Mouse (Mus musculus) midbrain, embryonic 13.5 days (tissue): ENCODE data around the gene Gm6588. TPM values are rescaled to one million over a fixed set of nuclear protein-coding genes. Genes with fewer than 3 reads are reported as not detected.

ENCODE experiments used
- ATAC-seq: fragments of 200-750 bp; cut with Nextera tagmentation; 2 replicates; pipeline ENCODE4 v1.8.0; 2017; ENCODE audit warnings: mild to moderate bottlenecking, moderate TSS enrichment, moderate library complexity
- H3K27ac ChIP-seq: fragments of 300-500 bp; sonication (generic); 2 replicates; pipeline ENCODE4 v1.5.1; 2015; ENCODE audit warnings: inconsistent platforms, mild to moderate bottlenecking, moderate library complexity
- H3K27me3 ChIP-seq: fragments of 300-500 bp; sonication (generic); 2 replicates; pipeline ENCODE4 v1.6.1; 2015; ENCODE audit warnings: mild to moderate bottlenecking, inconsistent platforms
- H3K36me3 ChIP-seq: fragments of 300-500 bp; sonication (generic); 2 replicates; pipeline ENCODE4 v1.6.1; 2015; ENCODE audit warnings: mild to moderate bottlenecking, inconsistent platforms
- H3K4me1 ChIP-seq: fragments of 300-500 bp; sonication (generic); replicated peaks from 2 replicates; pipeline ENCODE4 v1.6.1; 2015; ENCODE audit warnings: inconsistent platforms
- H3K4me2 ChIP-seq: fragments of 300-500 bp; sonication (generic); replicated peaks from 2 replicates; pipeline ENCODE4 v1.6.1; 2015; ENCODE audit warnings: moderate library complexity, mild to moderate bottlenecking, inconsistent platforms
- H3K4me3 ChIP-seq: fragments of 300-500 bp; sonication (generic); replicated peaks from 2 replicates; pipeline ENCODE4 v1.5.1; 2015; ENCODE audit warnings: mild to moderate bottlenecking, inconsistent platforms
- H3K9ac ChIP-seq: fragments of 300-500 bp; sonication (generic); replicated peaks from 2 replicates; pipeline ENCODE4 v1.6.1; 2015; ENCODE audit warnings: mild to moderate bottlenecking, inconsistent platforms
- H3K9me3 ChIP-seq: fragments of 300-500 bp; sonication (generic); 2 replicates; pipeline ENCODE4 v1.6.1; 2016; ENCODE audit warnings: mild to moderate bottlenecking, inconsistent platforms
- WGBS: fragments of 180-500 bp; shearing (Covaris S2); methylation state at CpG from one replicate; pipeline ENCODE4 v1.1.7; 2015; 5-methylcytosine and 5-hydroxymethylcytosine counted together
- polyA plus RNA-seq: library from polyadenylated mRNA; unstranded; fragments of >200 nt; fragmentation: Nextera tagmentation; extraction: Ambion mirVana; gene quantifications from 2 replicates; pipeline ENCODE4 v1.2.1, GENCODE M21; 2015

The Gm6588 gene
- polyA plus RNA-seq, 1 experiment from 2014 or later, result 1.5 TPM

DNA sequence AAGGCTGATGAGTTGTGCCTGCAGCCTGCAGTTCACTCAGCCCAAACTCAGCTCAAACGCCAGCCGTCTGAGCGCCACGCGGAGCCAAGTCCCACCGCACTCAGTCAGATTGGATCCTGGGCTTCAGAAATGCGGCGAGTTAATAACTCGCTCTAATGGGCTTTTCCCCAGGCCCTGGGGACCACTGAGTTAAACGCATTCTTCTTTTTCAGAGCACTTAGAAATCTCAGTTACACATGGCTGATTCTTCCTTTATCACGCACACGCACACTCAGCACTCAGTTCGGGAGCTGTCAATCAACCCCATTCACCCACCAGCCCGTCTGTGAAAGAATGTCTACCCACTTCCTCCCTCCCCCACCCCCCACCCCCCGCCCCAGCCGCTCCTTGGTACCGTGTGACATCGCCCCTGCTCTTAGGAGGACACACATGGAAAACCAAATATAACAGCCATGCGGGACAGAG is 32.8 kb downstream of the Gm6588 start:
- Histone ChIP-seq H3K27ac (peak overlapping the region; percentile 79), H3K9me3 (no peaks in the 10 kb centered on the region), H3K36me3 (no peaks in the 10 kb centered on the region), H3K4me3 (no peak overlapping the region), H3K27me3 (peaks cover 6% of the 10 kb centered on the region; the same call in 1 of the 2 replicates), H3K9ac (0 out of 2 replicates have a peak overlapping the region, but pooled peaks have one; percentile 11), H3K4me1 (peaks cover 68% of the 10 kb centered on the region), H3K4me2 (peak overlapping the region; percentile 36)
- ATAC-seq, result peak; percentile 82
- 5% methylated on average over 19 of the region's 19 CpGs for WGBS

DNA sequence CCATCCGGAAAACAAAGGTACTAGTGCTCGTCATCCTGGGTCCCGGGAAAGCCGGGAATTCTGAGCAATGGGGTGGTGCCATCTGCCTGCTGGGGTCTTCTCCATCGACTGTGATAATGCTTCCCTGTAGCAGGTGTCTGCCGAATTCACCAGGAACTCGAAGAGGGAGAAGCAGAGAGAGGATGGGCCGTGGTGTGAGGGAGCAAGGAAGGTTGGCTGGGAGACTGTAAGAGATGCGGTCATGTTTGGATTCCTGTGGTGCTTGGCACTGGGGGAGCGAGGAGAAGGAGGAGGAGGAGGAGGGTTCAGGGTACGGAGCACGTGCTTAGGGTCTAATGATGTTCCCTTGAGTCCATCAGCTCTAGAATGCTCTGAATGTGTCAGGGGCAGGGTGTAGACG is 33.3 kb downstream of the Gm6588 start:
- no peak overlapping the region for H3K4me3 ChIP-seq
- H3K27me3 ChIP-seq, result peaks cover 6% of the 10 kb centered on the region; the same call in 1 of the 2 replicates
- peak; percentile 6; the same call in 1 of the 2 replicates for ATAC-seq
- H3K27ac ChIP-seq, result peak overlapping the region; percentile 79
- H3K36me3 ChIP-seq, result no peaks in the 10 kb centered on the region
- 44% methylated on average over 13 of the region's 13 CpGs for WGBS
- 0 out of 2 replicates have a peak overlapping the region, but pooled peaks have one; percentile 11 for H3K9ac ChIP-seq
- H3K4me2 ChIP-seq, result peak overlapping the region; percentile 36
- no peaks in the 10 kb centered on the region for H3K9me3 ChIP-seq
- H3K4me1 ChIP-seq, result peaks cover 68% of the 10 kb centered on the region

DNA sequence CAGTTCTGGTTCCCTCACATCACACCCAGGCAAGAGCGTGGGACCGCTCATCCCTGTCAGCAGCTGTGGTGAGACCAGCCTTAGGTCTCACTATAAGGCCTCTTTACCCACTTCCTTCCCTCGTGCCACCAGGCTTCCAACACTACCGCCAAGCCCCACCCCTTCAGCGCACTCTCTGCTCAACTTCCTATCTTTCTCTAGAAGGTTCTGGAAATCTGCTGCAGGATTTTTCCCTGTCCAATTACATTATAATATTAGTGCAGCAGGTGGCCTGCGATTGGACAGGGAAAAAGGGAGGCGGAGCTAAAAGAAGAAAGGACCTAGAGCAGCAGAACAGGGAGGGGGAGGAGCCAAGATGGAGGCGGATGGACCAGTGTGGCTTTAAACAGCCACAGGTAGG is 33.8 kb downstream of the Gm6588 start:
- Histone ChIP-seq H3K36me3 (no peaks in the 10 kb centered on the region), H3K4me2 (no peak overlapping the region), H3K4me1 (peaks cover 63% of the 10 kb centered on the region), H3K27me3 (peaks cover 6% of the 10 kb centered on the region; the same call in 1 of the 2 replicates), H3K27ac (peak overlapping the region; percentile 79; the same call in 1 of the 2 replicates), H3K4me3 (no peak overlapping the region), H3K9me3 (no peaks in the 10 kb centered on the region), H3K9ac (no peak overlapping the region)
- WGBS, result 83% methylated on average over 8 of the region's 8 CpGs
- no peak for ATAC-seq

DNA sequence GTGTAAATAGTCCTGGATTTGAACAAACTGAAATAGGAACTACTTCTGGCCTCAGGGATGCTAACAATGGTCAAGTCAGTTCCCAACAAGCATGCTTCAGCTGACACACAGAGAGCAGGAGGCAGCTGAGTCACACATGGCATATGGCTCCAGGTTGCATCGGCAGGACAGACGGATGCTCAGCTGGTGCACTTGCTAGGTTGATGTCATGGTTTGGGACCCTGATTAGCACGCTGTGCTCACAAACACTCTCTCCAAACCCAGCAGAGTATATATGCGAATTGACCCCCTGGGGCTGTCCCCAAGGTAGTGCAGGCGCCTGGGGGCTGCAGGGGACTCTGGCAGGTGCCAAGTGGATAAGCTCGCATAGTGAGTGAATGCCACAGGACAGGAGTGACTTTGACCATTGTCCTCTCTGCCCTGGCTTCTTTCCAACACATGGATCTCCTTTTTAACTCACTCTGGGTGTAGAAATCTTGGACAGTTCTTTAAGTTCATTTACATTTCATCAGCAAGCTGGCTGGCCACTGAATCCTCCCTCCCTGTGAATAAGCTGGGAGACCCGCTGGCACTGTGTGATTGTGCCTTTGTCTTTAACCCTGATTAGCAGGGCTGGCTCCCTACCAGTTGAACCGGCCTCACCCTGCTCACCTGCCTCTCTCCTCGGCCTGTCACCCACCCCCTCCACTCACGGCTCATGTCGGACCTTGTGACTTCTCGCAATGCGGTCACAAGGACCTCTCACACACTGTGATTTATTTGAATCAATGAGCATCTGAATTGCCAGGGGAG is 35.9 kb downstream of the Gm6588 start:
- peak overlapping the region; percentile 19; the same call in 1 of the 2 replicates for H3K4me2 ChIP-seq
- H3K4me1 ChIP-seq, result peaks cover 58% of the 10 kb centered on the region
- whole genome bisulfite sequencing, result 13% methylated on average over 13 of the region's 13 CpGs
- peak overlapping the region; percentile 36 for H3K9ac ChIP-seq
- peak; percentile 57 for ATAC-seq
- no peak overlapping the region for H3K4me3 ChIP-seq
- H3K9me3 ChIP-seq, result no peaks in the 10 kb centered on the region
- peak overlapping the region; percentile 69 for H3K27ac ChIP-seq
- peaks cover 5% of the 10 kb centered on the region; the same call in 1 of the 2 replicates for H3K27me3 ChIP-seq
- no peaks in the 10 kb centered on the region for H3K36me3 ChIP-seq

DNA sequence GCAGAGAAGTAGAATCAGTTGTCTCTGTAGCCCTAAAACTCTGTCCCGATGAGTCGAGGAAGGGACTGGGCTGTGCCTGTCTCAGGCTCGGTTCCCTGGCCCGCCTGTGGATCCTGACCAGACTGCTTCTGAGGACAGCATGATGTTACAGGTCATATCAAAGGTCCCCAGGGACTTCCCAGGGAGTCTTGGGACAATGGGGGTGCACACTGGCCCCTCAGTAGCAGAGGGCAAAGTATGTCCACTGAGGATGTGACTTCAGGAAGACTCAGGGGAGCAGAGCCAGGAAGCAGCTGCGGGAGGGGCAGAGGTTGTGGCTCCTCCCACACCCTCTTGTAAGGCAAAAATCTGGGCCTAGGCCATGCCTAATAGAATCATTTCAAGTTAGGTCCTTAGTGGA is 37.2 kb downstream of the Gm6588 start:
- no peaks in the 10 kb centered on the region for H3K9me3 ChIP-seq
- H3K27me3 ChIP-seq, result no peaks in the 10 kb centered on the region; the same call in 1 of the 2 replicates
- H3K4me1 ChIP-seq, result peaks cover 51% of the 10 kb centered on the region
- H3K36me3 ChIP-seq, result no peaks in the 10 kb centered on the region
- no peak for ATAC-seq
- H3K4me2 ChIP-seq, result no peak overlapping the region
- no peak overlapping the region for H3K9ac ChIP-seq
- no peak overlapping the region for H3K27ac ChIP-seq
- H3K4me3 ChIP-seq, result no peak overlapping the region
- WGBS, result 70% methylated on average over 5 of the region's 5 CpGs

DNA sequence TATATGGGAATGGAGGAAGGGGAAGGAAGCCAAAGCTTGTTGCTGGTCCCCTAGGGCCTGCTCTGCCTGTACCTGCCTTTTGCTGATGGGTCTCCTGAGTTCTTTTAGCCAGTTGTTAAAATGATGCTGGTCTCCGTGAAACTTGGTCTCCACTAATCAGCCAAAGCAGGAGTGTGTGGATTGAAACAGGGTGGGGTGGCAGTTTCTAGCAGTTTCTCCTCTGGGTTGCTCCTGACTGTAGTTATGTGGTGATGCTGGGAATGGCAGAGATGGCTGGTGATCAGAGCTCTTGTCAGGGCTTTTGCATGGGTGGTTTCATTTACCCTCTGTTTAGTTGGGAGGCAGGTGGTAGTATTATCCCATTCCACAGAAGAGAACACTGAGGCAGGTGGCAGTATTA is 38.3 kb downstream of the Gm6588 start:
- Histone ChIP-seq H3K9me3 (no peaks in the 10 kb centered on the region), H3K36me3 (no peaks in the 10 kb centered on the region), H3K4me1 (peaks cover 46% of the 10 kb centered on the region), H3K9ac (no peak overlapping the region), H3K27me3 (no peaks in the 10 kb centered on the region; the same call in 1 of the 2 replicates), H3K4me3 (no peak overlapping the region), H3K27ac (no peak overlapping the region), H3K4me2 (no peak overlapping the region)
- no peak for ATAC-seq
- 87% methylated on average over 1 of the region's 1 CpGs for WGBS

DNA sequence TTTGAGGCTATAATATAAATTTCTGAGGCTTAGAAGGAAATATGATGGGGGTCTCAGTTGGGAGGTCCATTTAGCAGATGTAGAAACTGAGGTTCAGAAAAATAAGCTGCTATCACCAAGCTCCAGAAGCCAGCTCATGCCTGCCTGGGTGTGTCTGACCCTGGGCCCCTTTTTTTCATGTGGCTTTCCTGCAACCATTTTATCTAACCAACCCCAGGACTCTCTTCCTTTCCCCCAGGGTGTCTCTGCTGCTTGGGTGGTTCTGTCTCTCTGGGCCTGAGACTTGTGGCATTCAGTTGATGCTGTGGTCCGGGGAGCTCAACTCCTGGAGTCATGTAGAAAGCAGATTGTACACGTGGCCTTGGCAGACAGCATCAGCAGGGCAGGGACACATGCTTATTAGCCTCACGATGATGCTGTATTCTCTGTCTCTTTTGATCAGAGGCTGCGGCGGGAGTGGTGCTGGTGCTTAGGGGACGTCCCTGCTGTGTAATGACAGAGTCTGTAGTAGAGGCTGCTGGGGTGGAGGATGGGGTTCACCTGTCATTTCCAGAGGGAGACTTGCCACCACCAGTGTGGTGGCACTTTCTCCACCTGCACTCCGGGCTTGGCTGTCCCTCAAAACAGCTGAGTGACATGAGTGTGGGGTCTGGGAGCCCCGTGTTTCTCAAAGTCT is 39.0 kb downstream of the Gm6588 start:
- H3K9ac ChIP-seq, result no peak overlapping the region
- peaks cover 46% of the 10 kb centered on the region for H3K4me1 ChIP-seq
- 49% methylated on average over 8 of the region's 8 CpGs for WGBS
- H3K4me3 ChIP-seq, result no peak overlapping the region
- no peak for ATAC-seq
- no peaks in the 10 kb centered on the region for H3K9me3 ChIP-seq
- H3K27ac ChIP-seq, result no peak overlapping the region
- no peaks in the 10 kb centered on the region; the same call in 1 of the 2 replicates for H3K27me3 ChIP-seq
- no peaks in the 10 kb centered on the region for H3K36me3 ChIP-seq
- no peak overlapping the region for H3K4me2 ChIP-seq

DNA sequence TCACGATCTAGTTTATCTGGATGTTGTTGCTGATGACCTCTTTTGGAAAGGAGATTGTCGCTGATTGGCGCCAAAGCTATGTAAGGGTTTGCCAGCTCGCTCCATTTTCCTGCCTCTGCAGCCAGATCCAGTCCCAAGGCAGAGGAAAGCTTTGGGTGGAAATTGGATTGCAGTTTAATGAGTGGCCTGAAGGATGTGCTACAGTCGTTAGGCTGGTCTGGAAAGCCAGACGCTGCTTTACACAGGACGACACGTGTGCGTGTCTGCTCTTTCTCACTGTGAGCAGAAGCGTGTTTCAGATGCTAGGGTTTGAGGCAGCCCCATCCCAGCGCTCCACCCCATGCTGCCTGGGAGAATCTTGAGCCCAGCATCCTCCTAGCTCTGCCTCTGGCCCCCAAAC is 42.3 kb downstream of the Gm6588 start:
- WGBS, result 65% methylated on average over 11 of the region's 11 CpGs
- 0 out of 2 replicates have a peak, but pooled peaks cover 4% of the 10 kb centered on the region for H3K27me3 ChIP-seq
- peaks cover 26% of the 10 kb centered on the region for H3K4me1 ChIP-seq
- no peaks in the 10 kb centered on the region for H3K36me3 ChIP-seq
- no peak overlapping the region for H3K4me2 ChIP-seq
- H3K4me3 ChIP-seq, result no peak overlapping the region
- H3K9me3 ChIP-seq, result no peaks in the 10 kb centered on the region
- H3K9ac ChIP-seq, result no peak overlapping the region
- H3K27ac ChIP-seq, result peak overlapping the region; percentile 20; the same call in 1 of the 2 replicates
- 0 out of 2 replicates have a peak, but pooled peaks have one; percentile 8 for ATAC-seq

DNA sequence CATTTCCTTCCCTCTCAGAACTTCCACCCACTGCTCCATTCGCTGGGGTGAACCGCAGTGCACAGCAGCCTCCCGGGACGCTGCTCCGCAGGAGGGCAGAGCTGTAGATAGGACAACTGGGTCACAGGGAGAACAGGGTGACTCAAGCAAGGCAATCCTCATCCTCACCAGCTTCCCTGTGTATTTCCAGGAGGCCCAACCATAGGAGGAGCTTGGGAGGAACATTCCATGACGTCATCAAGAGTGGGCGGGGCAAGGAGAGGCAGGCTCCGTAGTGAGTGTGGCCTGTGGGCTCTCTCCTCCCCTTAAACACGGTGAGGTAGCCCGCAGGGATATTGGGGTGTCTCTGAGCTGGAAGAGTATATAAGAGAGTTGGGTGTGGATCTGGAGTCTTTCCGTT is 44.3 kb downstream of the Gm6588 start:
- peak; percentile 38; the same call in 1 of the 2 replicates for ATAC-seq
- no peak overlapping the region for H3K27ac ChIP-seq
- H3K4me2 ChIP-seq, result no peak overlapping the region
- no peak overlapping the region for H3K4me3 ChIP-seq
- 0 out of 2 replicates have a peak, but pooled peaks cover 4% of the 10 kb centered on the region for H3K27me3 ChIP-seq
- H3K9ac ChIP-seq, result no peak overlapping the region
- WGBS, result 33% methylated on average over 11 of the region's 11 CpGs
- H3K36me3 ChIP-seq, result no peaks in the 10 kb centered on the region
- no peaks in the 10 kb centered on the region for H3K9me3 ChIP-seq
- H3K4me1 ChIP-seq, result peaks cover 28% of the 10 kb centered on the region

DNA sequence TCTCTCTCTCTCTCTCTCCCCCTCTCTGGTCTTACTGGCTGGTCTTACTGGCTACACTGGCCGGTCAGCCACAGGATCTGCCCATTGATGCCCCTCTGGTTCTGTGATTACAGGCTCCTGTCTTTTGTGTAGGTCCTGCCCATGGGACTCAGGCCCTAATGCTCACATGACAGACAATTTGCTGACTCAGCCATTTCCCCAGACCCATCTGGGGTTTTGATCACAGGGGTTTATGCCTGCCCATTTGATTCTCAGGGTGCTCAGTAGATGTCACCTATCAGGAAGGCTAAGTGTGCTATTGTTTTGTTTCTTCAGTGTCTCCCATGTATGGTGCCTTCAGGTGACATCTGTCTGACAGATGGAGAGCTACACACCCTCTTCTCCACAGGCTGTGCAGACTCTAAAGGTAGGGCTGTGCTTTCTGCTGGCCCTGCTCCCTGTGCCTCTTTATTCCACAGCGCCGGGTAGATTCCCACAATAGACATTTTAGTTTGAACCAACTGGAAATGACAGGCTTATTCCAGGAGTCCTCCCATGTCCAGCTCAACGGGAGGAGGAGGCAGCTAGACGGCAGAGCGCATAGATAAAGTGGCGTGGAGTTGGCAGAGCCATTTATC is 47.6 kb downstream of the Gm6588 start:
- no peak overlapping the region for H3K4me3 ChIP-seq
- peak overlapping the region; percentile 17; the same call in 1 of the 2 replicates for H3K27ac ChIP-seq
- peaks cover 57% of the 10 kb centered on the region for H3K4me1 ChIP-seq
- 68% methylated on average over 7 of the region's 7 CpGs for WGBS
- H3K27me3 ChIP-seq, result 0 out of 2 replicates have a peak, but pooled peaks cover 4% of the 10 kb centered on the region
- H3K9ac ChIP-seq, result no peak overlapping the region
- no peak for ATAC-seq
- H3K36me3 ChIP-seq, result no peaks in the 10 kb centered on the region
- H3K4me2 ChIP-seq, result no peak overlapping the region
- H3K9me3 ChIP-seq, result no peaks in the 10 kb centered on the region

DNA sequence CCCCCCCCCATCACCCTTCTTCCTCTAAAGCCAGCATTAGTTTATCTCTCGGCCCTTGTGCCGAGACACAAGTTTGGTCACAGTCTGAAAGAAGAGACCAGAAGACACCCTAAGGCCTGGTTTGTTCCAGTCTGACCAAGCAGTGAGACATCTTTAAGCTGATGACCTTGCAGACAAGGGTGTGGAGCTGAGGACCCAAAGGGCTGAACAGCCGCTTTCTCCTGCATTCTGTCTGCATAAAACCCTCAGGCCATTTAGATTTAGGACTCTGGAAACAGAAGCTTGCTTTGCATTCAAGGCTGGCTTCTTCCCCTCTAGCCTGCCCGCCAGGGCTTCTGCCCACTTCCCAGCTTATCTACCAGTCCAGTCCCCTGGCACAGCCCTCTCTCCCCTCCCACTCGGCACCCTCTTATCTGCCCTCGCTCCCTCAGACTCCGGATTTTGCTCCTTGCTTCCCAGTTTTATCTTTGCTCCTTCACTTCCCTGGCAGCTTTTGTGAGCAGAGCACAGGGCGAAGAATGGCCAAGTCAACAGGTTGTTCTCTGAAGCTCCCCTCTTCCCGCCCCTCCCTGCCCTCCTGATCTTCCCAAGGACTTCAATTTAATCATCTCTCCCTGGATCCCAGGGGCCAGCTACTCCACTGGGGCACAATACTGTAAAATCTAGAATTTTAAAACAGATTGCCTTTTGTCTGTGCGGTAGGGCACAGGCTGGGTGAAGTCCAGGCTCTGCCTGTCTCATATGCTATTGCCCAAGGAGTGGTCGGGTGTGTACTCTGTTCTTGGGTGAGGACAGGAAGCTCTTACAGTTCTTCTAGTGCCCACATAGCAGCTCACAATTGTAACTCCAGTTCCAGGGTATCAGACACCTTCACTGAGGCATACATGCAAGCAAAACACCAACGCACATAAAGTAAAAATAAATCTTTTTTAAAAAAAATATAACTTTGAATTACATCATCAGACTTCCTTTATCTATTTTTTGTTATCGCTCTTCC is 50.0 kb downstream of the Gm6588 start:
- peaks cover 46% of the 10 kb centered on the region for H3K4me1 ChIP-seq
- H3K9ac ChIP-seq, result no peak overlapping the region
- peak overlapping the region; percentile 65 for H3K27ac ChIP-seq
- H3K4me2 ChIP-seq, result no peak overlapping the region
- ATAC-seq, result no peak
- H3K36me3 ChIP-seq, result no peaks in the 10 kb centered on the region
- H3K27me3 ChIP-seq, result 0 out of 2 replicates have a peak, but pooled peaks cover 6% of the 10 kb centered on the region
- H3K9me3 ChIP-seq, result no peaks in the 10 kb centered on the region
- WGBS, result 70% methylated on average over 13 of the region's 13 CpGs
- no peak overlapping the region for H3K4me3 ChIP-seq
